Mouse (Mus musculus): ENCODE results near the gene Hhatl. TPM values are rescaled to one million over a fixed set of nuclear protein-coding genes. Genes with fewer than 3 reads are reported as not detected.

Gene Hhatl
- not detected in 2 replicates for polyA plus RNA-seq (2016; fragmentation: Nextera tagmentation; extraction: Ambion mirVana)

DNA sequence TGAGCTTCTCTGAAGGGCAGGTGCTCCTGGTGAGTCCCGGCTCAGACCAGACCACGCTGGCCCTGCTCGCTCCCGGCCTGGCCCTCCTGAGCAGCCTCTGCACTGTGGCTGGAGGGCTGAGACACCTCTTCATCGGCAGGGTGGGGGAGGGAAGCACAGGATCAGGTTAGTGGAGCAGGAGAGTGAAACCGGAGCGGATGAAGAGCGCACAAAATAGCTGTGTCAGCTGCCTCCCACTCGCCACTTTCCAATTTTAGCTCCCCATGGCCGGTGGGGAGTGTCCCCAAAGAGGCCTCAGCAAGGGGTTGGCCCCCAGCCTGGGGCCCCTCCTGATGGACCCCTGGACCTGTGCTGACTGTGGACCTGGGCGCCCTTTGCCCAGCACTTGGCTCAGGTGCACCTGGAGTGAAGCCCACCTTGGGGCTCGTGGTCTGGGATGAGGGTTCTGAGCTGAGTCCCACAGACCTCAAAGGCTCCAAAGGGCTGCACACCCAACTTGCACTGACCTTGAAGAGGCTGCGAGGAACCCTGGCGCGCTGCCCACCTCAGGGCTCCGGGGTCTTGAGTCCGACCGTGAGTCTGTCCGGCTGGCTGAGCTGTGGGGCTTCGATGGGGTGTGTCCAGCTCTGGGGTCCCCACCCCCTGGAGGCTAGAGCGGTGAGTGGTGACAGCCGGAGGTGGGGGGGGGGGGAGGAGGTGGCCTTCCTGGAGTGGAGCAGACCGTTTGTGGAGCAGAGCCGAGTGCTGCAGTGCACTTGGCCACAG lies at the start of gene Hhatl:
Gene Hhatl, minus strand, starts transcription at position 751 of the 765 bp plus-strand sequence.
- WGBS = 53% methylated on average over 24 of the region's 24 CpGs
- no peak within 1 kb of the TSS for H3K27ac ChIP-seq
- no peak for ATAC-seq (ENCODE audit: low FRiP score, low read depth)
- H3K9me3 ChIP-seq = no peaks in the 10 kb centered on the region
- H3K4me3 ChIP-seq = no peak within 1 kb of the TSS
- H3K4me1 ChIP-seq = 0 out of 2 replicates have a peak, but pooled peaks cover 5% of the 10 kb centered on the region
- no peaks in the 10 kb centered on the region for H3K27me3 ChIP-seq (replicated peaks)
- H3K4me2 ChIP-seq (replicated peaks) = no peak within 1 kb of the TSS
- H3K9ac ChIP-seq = no peak within 1 kb of the TSS
- no peaks in the 10 kb centered on the region for H3K36me3 ChIP-seq

DNA sequence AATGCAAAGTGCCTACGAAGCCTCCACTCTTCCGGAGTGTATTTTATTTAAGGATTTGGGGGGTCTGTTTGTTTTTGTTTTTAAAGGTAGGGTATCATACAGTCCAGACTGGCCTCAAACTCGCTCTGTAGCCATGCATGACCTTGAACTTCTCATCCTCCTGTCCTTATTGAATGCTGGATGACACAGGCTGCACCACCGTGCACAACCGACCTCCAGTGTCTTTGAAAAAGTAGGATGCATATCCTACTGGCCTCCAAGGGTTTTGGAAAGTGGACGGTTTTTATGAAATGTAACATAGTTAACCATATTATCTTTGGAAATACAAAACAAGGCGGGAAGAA lies 47.3 kb upstream of the Hhatl start:
- peak overlapping the region; percentile 75 for H3K4me2 ChIP-seq (replicated peaks)
- 39% methylated on average over 7 of the region's 7 CpGs for WGBS
- peak overlapping the region; percentile 49 for H3K4me3 ChIP-seq
- H3K4me1 ChIP-seq = peaks cover 12% of the 10 kb centered on the region
- no peak overlapping the region for H3K27ac ChIP-seq
- ATAC-seq (ENCODE audit: low FRiP score, low read depth) = peak; percentile 62; the same call in 1 of the 2 replicates
- H3K27me3 ChIP-seq (replicated peaks) = no peaks in the 10 kb centered on the region
- peak overlapping the region; percentile 59 for H3K9ac ChIP-seq
- 0 out of 2 replicates have a peak, but pooled peaks cover 3% of the 10 kb centered on the region for H3K9me3 ChIP-seq
- H3K36me3 ChIP-seq = no peaks in the 10 kb centered on the region

DNA sequence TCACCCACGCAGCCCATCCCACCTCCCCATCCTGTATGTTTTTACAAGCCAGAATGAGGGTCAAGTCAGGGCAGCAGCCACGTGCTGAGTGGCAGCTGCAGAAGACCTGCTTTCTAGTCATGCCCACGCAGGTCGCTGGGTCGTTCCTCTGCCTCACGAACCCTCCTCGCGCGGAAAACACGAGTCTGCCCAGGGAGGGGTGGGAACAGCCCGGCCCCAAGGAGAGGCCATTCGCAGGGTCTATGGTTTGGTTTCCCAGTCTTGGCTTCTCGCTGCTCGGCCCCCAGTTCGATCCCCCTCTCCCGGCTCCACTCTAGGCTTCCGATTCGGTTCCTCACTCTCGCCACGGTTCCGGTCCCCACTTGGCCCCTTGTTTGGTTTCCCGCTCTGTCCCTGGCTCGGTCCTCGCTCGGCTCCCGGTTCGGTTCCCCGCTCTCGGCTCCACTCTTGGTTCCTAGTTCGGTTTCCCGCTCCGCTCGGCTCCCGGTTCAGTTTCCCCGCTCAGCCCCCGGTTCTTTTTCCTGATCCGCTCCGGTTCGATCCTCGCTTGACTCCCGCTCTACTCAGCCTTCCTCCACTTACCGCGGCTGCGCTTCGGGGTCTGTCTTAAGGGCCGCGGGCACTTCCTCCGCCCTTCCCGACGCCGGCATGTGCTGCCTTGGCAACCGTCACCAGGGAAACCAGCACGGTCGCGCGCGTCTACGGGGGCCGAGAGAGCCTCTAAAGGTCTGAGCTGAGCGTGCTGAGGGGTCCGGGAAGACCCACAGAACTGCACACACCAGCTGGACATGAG lies 46.7 kb upstream of the Hhatl start, which contains the start of gene Ccdc13:
Gene Ccdc13, minus strand, starts transcription at position 633 of the 793 bp plus-strand sequence.
- no peaks in the 10 kb centered on the region for H3K36me3 ChIP-seq
- peak within 1 kb of the TSS; percentile 59 for H3K9ac ChIP-seq
- peak within 1 kb of the TSS; percentile 49 for H3K4me3 ChIP-seq
- no peak within 1 kb of the TSS for H3K27ac ChIP-seq
- ATAC-seq (ENCODE audit: low FRiP score, low read depth) = peak; percentile 94
- 0 out of 2 replicates have a peak, but pooled peaks cover 3% of the 10 kb centered on the region for H3K9me3 ChIP-seq
- WGBS = 4% methylated on average over 61 of the region's 61 CpGs
- peaks cover 12% of the 10 kb centered on the region for H3K4me1 ChIP-seq
- no peaks in the 10 kb centered on the region for H3K27me3 ChIP-seq (replicated peaks)
- H3K4me2 ChIP-seq (replicated peaks) = peak within 1 kb of the TSS; percentile 75

DNA sequence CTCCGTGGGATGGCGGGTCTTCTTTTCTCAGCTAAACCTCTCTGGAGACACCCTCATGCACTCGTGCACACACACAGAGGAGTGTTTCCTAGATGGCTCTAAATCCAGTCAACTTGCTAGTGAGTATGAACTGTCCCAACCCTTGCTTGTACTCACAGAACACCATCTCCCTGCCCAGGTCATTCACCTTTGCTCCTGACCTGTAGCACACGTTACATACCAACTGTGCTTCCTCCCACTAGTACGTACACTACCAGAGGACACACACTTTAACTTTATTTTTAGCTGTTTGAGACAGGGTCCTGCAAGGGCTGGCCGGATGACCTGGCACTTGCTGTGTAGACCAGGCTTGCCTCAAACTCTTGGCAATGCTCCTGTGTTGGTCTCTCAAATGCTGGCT lies 45.7 kb upstream of the Hhatl start:
- 0 out of 2 replicates have a peak, but pooled peaks cover 3% of the 10 kb centered on the region for H3K9me3 ChIP-seq
- H3K27me3 ChIP-seq (replicated peaks) = no peaks in the 10 kb centered on the region
- no peak overlapping the region for H3K4me2 ChIP-seq (replicated peaks)
- whole genome bisulfite sequencing = 92% methylated on average over 6 of the region's 6 CpGs
- no peaks in the 10 kb centered on the region for H3K36me3 ChIP-seq
- H3K4me3 ChIP-seq = no peak overlapping the region
- H3K9ac ChIP-seq = no peak overlapping the region
- H3K4me1 ChIP-seq = peaks cover 12% of the 10 kb centered on the region
- H3K27ac ChIP-seq = no peak overlapping the region
- ATAC-seq (ENCODE audit: low FRiP score, low read depth) = no peak

DNA sequence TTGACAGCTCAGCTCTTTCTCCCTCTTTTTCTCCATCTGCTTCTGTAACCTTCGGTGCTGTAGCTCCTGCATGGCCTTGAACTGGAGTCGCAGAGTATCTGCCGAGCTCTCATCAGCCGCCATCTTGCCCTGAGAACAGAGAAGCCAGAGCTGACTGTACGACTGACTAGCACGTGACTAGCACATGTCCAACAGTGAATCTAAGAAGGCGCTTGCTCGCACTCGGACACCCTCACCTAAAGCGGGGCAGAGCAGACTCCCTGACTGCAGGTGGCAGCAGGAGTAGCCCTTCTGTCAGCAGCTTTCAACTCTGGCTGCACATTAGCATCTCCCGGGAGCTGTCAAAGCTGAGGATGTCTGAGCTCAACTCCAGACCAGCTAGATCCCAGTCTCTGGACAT lies 41.5 kb upstream of the Hhatl start:
- no peak overlapping the region for H3K4me2 ChIP-seq (replicated peaks)
- H3K27ac ChIP-seq = no peak overlapping the region
- no peaks in the 10 kb centered on the region for H3K36me3 ChIP-seq
- ATAC-seq (ENCODE audit: low FRiP score, low read depth) = no peak
- 86% methylated on average over 11 of the region's 11 CpGs for WGBS
- H3K27me3 ChIP-seq (replicated peaks) = no peaks in the 10 kb centered on the region
- no peak overlapping the region; the same call in 1 of the 2 replicates for H3K9ac ChIP-seq
- no peak overlapping the region for H3K4me3 ChIP-seq
- H3K4me1 ChIP-seq = peaks cover 3% of the 10 kb centered on the region
- 0 out of 2 replicates have a peak, but pooled peaks cover 3% of the 10 kb centered on the region for H3K9me3 ChIP-seq

DNA sequence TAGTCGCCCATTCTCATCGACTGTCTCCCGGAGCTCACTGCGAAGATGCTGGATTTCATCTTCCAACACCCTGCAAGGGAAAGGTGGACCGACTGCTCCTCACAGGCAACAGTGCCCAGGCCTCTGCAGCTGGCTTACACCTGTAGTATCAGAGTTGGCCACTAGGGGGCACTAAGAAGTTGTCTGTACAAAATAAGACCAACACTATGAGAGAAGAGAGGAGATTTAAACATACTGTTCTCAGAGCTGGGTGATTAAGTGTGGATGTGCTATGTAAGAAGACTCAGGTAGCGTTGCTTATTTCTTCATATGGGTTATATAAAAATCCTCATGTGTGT lies 38.6 kb upstream of the Hhatl start:
- H3K4me1 ChIP-seq = no peaks in the 10 kb centered on the region
- WGBS = 34% methylated on average over 6 of the region's 6 CpGs
- no peak overlapping the region for H3K4me2 ChIP-seq (replicated peaks)
- ATAC-seq (ENCODE audit: low FRiP score, low read depth) = peak; percentile 36; the same call in 1 of the 2 replicates
- no peak overlapping the region for H3K9ac ChIP-seq
- H3K27me3 ChIP-seq (replicated peaks) = no peaks in the 10 kb centered on the region
- 0 out of 2 replicates have a peak, but pooled peaks cover 3% of the 10 kb centered on the region for H3K9me3 ChIP-seq
- H3K27ac ChIP-seq = no peak overlapping the region
- H3K36me3 ChIP-seq = no peaks in the 10 kb centered on the region
- H3K4me3 ChIP-seq = no peak overlapping the region

DNA sequence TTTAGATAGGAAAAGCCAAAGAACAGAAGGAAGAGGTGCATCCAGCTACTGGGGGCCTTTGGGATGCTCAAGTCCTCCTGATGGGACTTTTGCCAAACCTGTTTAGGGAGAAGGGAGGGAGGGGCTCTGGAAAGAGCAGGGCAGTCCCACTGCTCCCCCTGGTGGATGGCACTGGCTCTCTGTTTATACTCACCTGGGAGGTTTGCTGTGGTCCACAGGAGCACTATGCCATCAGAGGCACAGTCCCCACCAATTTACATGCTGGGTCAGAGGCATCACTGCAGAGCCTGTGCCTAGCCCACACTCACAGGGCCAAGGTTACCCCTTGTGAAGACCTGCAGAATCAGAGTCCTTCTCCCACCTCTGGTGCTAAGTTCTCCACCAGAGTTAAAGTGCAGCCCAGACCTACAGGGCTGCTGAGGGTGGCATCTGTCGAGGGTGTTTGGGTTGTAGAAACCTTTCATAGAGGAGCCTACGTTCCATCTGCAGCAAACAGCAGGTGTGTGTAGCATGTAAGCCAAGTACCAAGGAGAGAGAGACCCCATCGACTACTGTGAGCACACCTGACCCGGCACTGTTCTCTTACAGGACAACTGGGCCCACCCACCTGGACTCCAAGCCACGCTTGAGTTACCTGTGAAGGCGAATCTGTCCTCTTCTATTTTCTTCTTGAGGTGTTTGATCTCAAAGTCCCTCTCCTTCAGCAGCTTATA lies 38.1 kb upstream of the Hhatl start:
- 0 out of 2 replicates have a peak, but pooled peaks cover 1% of the 10 kb centered on the region for H3K9me3 ChIP-seq
- no peaks in the 10 kb centered on the region for H3K36me3 ChIP-seq
- no peak overlapping the region for H3K9ac ChIP-seq
- ATAC-seq (ENCODE audit: low FRiP score, low read depth) = 0 out of 2 replicates have a peak, but pooled peaks have one; percentile 34
- H3K27me3 ChIP-seq (replicated peaks) = no peaks in the 10 kb centered on the region
- no peak overlapping the region for H3K4me3 ChIP-seq
- 79% methylated on average over 6 of the region's 6 CpGs for WGBS
- no peaks in the 10 kb centered on the region for H3K4me1 ChIP-seq
- H3K27ac ChIP-seq = no peak overlapping the region
- no peak overlapping the region for H3K4me2 ChIP-seq (replicated peaks)

DNA sequence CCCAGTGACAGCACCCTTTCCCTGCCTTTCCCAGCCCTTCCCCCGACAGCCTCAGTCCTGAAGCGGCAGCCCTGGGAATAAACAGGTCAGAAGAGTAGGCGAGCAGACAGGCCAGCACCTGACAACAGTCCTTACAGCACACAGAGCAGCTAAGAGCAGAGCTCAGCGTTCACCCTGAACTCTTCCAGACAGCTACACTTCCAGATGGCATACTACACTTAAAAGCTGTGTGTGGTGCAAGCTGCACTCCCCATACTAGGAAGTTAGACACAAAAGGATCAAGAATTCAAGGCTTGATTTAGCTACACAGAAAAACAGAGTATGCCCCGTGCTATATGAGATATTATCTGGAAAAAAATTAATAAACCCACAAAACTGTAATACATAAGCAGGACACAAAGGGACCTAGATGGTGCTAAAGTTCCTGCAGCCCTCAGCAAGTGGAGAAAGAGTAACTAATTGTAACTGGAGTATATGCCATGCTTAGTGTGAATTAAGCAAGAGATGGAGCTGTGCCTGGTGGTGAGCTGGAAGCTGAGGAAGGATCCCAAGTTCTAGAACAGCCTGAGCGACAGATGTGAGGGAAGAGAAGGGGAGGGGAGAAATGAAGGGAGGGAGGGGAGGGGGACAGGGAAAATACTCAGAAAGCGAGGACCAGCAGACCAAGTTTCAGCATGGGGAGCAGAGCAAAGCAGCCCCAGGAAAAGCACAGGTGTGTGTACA lies 37.1 kb upstream of the Hhatl start:
- no peaks in the 10 kb centered on the region for H3K27me3 ChIP-seq (replicated peaks)
- ATAC-seq (ENCODE audit: low FRiP score, low read depth) = no peak
- no peak overlapping the region for H3K4me3 ChIP-seq
- no peaks in the 10 kb centered on the region for H3K4me1 ChIP-seq
- H3K36me3 ChIP-seq = no peaks in the 10 kb centered on the region
- H3K9ac ChIP-seq = no peak overlapping the region
- 72% methylated on average over 7 of the region's 7 CpGs for WGBS
- no peaks in the 10 kb centered on the region for H3K9me3 ChIP-seq
- no peak overlapping the region for H3K4me2 ChIP-seq (replicated peaks)
- H3K27ac ChIP-seq = no peak overlapping the region

DNA sequence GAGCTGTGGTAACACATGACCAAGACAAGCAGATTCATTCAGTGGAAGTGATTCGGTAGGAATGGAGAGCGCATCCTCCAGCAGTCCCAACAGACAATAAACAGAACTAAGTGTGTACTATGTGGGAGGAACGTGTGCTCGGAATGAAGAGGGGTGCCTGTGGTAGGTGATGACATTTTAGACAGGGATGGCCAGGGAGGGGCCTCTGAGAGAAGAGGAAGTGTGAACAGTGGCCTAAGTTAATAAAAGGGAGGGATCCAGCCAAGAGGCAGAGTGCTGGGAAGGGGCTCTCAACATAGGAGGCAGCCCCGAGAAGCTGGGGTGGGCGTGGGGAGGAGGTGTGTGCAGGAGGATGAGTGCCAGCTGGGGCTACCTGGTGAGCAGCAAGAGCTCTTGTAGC lies 36.0 kb upstream of the Hhatl start:
- no peaks in the 10 kb centered on the region for H3K9me3 ChIP-seq
- no peaks in the 10 kb centered on the region for H3K36me3 ChIP-seq
- no peak overlapping the region for H3K27ac ChIP-seq
- H3K4me3 ChIP-seq = no peak overlapping the region
- no peak overlapping the region for H3K4me2 ChIP-seq (replicated peaks)
- ATAC-seq (ENCODE audit: low FRiP score, low read depth) = no peak
- no peaks in the 10 kb centered on the region for H3K4me1 ChIP-seq
- no peak overlapping the region for H3K9ac ChIP-seq
- no peaks in the 10 kb centered on the region for H3K27me3 ChIP-seq (replicated peaks)
- 81% methylated on average over 6 of the region's 6 CpGs for WGBS

DNA sequence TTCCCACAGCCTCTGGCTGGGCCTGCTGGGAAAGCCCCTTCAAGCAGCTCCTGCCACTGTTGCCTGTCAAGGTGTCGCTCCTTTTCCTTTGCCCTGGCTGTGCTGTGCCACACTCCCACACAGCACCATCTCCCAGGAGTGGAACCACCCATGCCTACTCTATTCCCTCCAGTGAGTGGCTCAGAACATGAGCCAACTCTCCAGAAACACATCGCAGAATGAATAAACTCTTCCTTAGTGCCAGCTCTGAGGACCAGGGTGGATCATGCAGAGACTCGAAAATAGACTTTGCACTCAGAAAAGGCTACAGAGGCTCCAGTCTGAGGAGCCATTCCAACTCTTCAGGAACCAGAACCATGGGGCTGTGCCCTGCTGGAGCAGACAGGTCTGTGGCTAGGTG lies 34.0 kb upstream of the Hhatl start:
- Histone ChIP-seq H3K27me3 (replicated peaks) (no peaks in the 10 kb centered on the region), H3K27ac (no peak overlapping the region), H3K4me1 (peaks cover 6% of the 10 kb centered on the region; the same call in 1 of the 2 replicates), H3K36me3 (no peaks in the 10 kb centered on the region), H3K4me2 (replicated peaks) (no peak overlapping the region), H3K4me3 (no peak overlapping the region), H3K9ac (no peak overlapping the region), H3K9me3 (no peaks in the 10 kb centered on the region)
- no peak for ATAC-seq (ENCODE audit: low FRiP score, low read depth)
- WGBS = 88% methylated on average over 3 of the region's 3 CpGs

DNA sequence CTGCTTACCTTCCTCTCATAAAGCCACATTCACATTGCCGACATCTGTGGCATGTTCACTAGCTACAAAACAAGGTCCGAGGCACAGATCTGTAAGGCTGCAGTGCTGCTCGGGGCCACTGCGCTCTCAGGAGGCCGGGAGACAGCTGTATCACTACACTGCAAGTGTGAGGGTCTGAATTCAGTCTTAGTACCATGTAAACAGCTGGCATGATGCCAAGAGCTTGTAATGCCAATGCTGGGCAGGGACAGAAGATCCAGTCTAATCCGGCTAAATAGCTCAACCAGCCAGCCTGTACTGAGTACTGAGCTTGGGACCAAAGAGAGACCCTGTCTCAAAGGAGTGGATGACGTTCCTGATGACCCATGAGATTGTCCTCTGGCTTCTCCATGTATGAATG lies 31.7 kb upstream of the Hhatl start:
- 76% methylated on average over 7 of the region's 7 CpGs for WGBS
- Histone ChIP-seq H3K9ac (no peak overlapping the region), H3K4me2 (replicated peaks) (no peak overlapping the region), H3K9me3 (no peaks in the 10 kb centered on the region), H3K4me1 (peaks cover 6% of the 10 kb centered on the region; the same call in 1 of the 2 replicates), H3K36me3 (no peaks in the 10 kb centered on the region), H3K27me3 (replicated peaks) (no peaks in the 10 kb centered on the region), H3K4me3 (no peak overlapping the region), H3K27ac (no peak overlapping the region)
- peak; percentile 60 for ATAC-seq (ENCODE audit: low FRiP score, low read depth)
